Mouse (Mus musculus) forebrain, embryonic 16.5 days (tissue): ENCODE results near the gene Gfpt1. TPM values are rescaled to one million over a fixed set of nuclear protein-coding genes. Genes with fewer than 3 reads are reported as not detected.
"Not testable (repeated sequence)": the region's sequence is repeated elsewhere in the genome, so short reads cannot be mapped to it uniquely, and the experiment has no call there.

Source experiments
- ATAC-seq: fragments of 200-750 bp; cut with Nextera tagmentation; 2 replicates; pipeline ENCODE4 v1.8.0; 2017; ENCODE audit warnings: mild to moderate bottlenecking, moderate library complexity
- H3K27ac ChIP-seq: fragments of 300-500 bp; sonication (generic); 2 replicates; pipeline ENCODE4 v1.5.1; 2014; ENCODE audit warnings: low read length, control low read depth
- H3K27me3 ChIP-seq: fragments of 300-500 bp; sonication (generic); replicated peaks from 2 replicates; pipeline ENCODE4 v1.6.1; 2014; ENCODE audit warnings: low read length; ENCODE audit not compliant: control insufficient read depth, insufficient read depth
- H3K36me3 ChIP-seq: fragments of 300-500 bp; sonication (generic); 2 replicates; pipeline ENCODE4 v1.6.1; 2014; ENCODE audit not compliant: control insufficient read depth, insufficient read depth
- H3K4me1 ChIP-seq: fragments of 300-500 bp; sonication (generic); replicated peaks from 2 replicates; pipeline ENCODE4 v1.6.1; 2014; ENCODE audit warnings: low read length; ENCODE audit not compliant: control insufficient read depth, insufficient read depth
- H3K4me2 ChIP-seq: fragments of 300-500 bp; sonication (generic); 2 replicates; pipeline ENCODE4 v1.6.1; 2014; ENCODE audit warnings: mild to moderate bottlenecking, low read length, control low read depth
- H3K4me3 ChIP-seq: fragments of 300-500 bp; sonication (generic); replicated peaks from 2 replicates; pipeline ENCODE4 v1.5.1; 2014; ENCODE audit warnings: mild to moderate bottlenecking, low read length, control low read depth
- H3K9ac ChIP-seq: fragments of 300-500 bp; sonication (generic); replicated peaks from 2 replicates; pipeline ENCODE4 v1.6.1; 2014; ENCODE audit warnings: low read depth, low read length, control low read depth
- H3K9me3 ChIP-seq: fragments of 300-500 bp; sonication (generic); 2 replicates; pipeline ENCODE4 v1.6.1; 2016; ENCODE audit warnings: low read length; ENCODE audit not compliant: control insufficient read depth
- WGBS: fragments of 180-500 bp; shearing (Covaris S2); extraction: QIAGEN DNeasy Blood & Tissue Kit; methylation state at CpG from one replicate; pipeline ENCODE4 v1.1.7; 2014; 5-methylcytosine and 5-hydroxymethylcytosine counted together
- polyA plus RNA-seq: library from polyadenylated mRNA; unstranded; fragments of >200 nt; fragmentation: Nextera tagmentation; extraction: Ambion mirVana; gene quantifications from 2 replicates; pipeline ENCODE4 v1.2.1, GENCODE M21; 2015

Gfpt1 gene
- polyA plus RNA-seq, 1 experiment from 2014 or later: 25.1 TPM

GRCm38 (mm10) chr6:87079457-87079856, 36.8 kb downstream of the Gfpt1 start:
- no peak overlapping the region for H3K4me3 ChIP-seq

GRCm38 (mm10) chr6:87085026-87085425, 42.4 kb downstream of the Gfpt1 start:
- no peaks in the 10 kb centered on the region for H3K4me1 ChIP-seq
- WGBS: 89% methylated on average over 6 of the region's 6 CpGs
- H3K27me3 ChIP-seq: no peaks in the 10 kb centered on the region
- H3K4me3 ChIP-seq: no peak overlapping the region
- H3K36me3 ChIP-seq: peaks cover 33% of the 10 kb centered on the region
- no peak overlapping the region for H3K9ac ChIP-seq
- no peak overlapping the region for H3K27ac ChIP-seq
- no peak overlapping the region for H3K4me2 ChIP-seq
- no peak for ATAC-seq
- no peaks in the 10 kb centered on the region for H3K9me3 ChIP-seq

More at GRCm38 (mm10) chr6:87079457-87079856, 36.8 kb downstream of the Gfpt1 start:
- Histone ChIP-seq H3K36me3 (peaks cover 19% of the 10 kb centered on the region), H3K9me3 (no peaks in the 10 kb centered on the region), H3K27ac (no peak overlapping the region), H3K4me1 (no peaks in the 10 kb centered on the region), H3K4me2 (no peak overlapping the region), H3K9ac (no peak overlapping the region), H3K27me3 (no peaks in the 10 kb centered on the region)
- 73% methylated on average over 4 of the region's 4 CpGs for WGBS
- ATAC-seq: no peak

GRCm38 (mm10) chr6:87088356-87088755, 45.7 kb downstream of the Gfpt1 start:
- no peak for ATAC-seq
- WGBS: 89% methylated on average over 5 of the region's 5 CpGs
- Histone ChIP-seq H3K36me3 (peaks cover 30% of the 10 kb centered on the region), H3K9me3 (no peaks in the 10 kb centered on the region), H3K4me1 (no peaks in the 10 kb centered on the region), H3K9ac (no peak overlapping the region), H3K27me3 (no peaks in the 10 kb centered on the region), H3K4me3 (no peak overlapping the region), H3K4me2 (no peak overlapping the region), H3K27ac (no peak overlapping the region)

GRCm38 (mm10) chr6:87090877-87091276, 48.2 kb downstream of the Gfpt1 start:
- no peaks in the 10 kb centered on the region for H3K9me3 ChIP-seq
- no peak overlapping the region for H3K9ac ChIP-seq
- no peak overlapping the region for H3K27ac ChIP-seq
- H3K36me3 ChIP-seq: peaks cover 16% of the 10 kb centered on the region; the same call in 1 of the 2 replicates
- ATAC-seq: no peak
- 82% methylated on average over 3 of the region's 3 CpGs for WGBS
- no peaks in the 10 kb centered on the region for H3K27me3 ChIP-seq
- no peak overlapping the region for H3K4me2 ChIP-seq
- no peak overlapping the region for H3K4me3 ChIP-seq
- H3K4me1 ChIP-seq: no peaks in the 10 kb centered on the region

- no peak for ATAC-seq
- 88% methylated on average over 5 of the region's 5 CpGs for WGBS
- Histone ChIP-seq H3K4me2 (no peak overlapping the region), H3K9ac (no peak overlapping the region), H3K9me3 (no peaks in the 10 kb centered on the region), H3K27ac (no peak overlapping the region), H3K4me3 (no peak overlapping the region), H3K36me3 (peaks cover 7% of the 10 kb centered on the region; the same call in 1 of the 2 replicates), H3K4me1 (no peaks in the 10 kb centered on the region), H3K27me3 (no peaks in the 10 kb centered on the region)
Observed at GRCm38 (mm10) chr6:87092476-87092875, 49.8 kb downstream of the Gfpt1 start.

GRCm38 (mm10) chr6:87093631-87094030, 51.0 kb downstream of the Gfpt1 start:
- WGBS: 91% methylated on average over 8 of the region's 8 CpGs
- not testable (repeated sequence) for ATAC-seq, H3K27me3 ChIP-seq, H3K27ac ChIP-seq, H3K4me1 ChIP-seq, H3K9me3 ChIP-seq, H3K4me3 ChIP-seq, H3K36me3 ChIP-seq, H3K4me2 ChIP-seq, H3K9ac ChIP-seq

- peaks cover 9% of the 10 kb centered on the region for H3K4me1 ChIP-seq
- ATAC-seq: no peak
- H3K9me3 ChIP-seq: no peaks in the 10 kb centered on the region
- H3K4me2 ChIP-seq: no peak overlapping the region
- H3K27me3 ChIP-seq: no peaks in the 10 kb centered on the region
- H3K9ac ChIP-seq: no peak overlapping the region
- no peak overlapping the region for H3K27ac ChIP-seq
- 15% methylated on average over 3 of the region's 3 CpGs for WGBS
- H3K4me3 ChIP-seq: no peak overlapping the region
- no peaks in the 10 kb centered on the region for H3K36me3 ChIP-seq
Observed at GRCm38 (mm10) chr6:87099261-87099660, 56.6 kb downstream of the Gfpt1 start.

- H3K27me3 ChIP-seq: no peaks in the 10 kb centered on the region
- ATAC-seq: no peak
- H3K4me1 ChIP-seq: peaks cover 9% of the 10 kb centered on the region
- WGBS: 50% methylated on average over 7 of the region's 7 CpGs
- no peaks in the 10 kb centered on the region for H3K9me3 ChIP-seq
- no peak overlapping the region for H3K4me3 ChIP-seq
- no peaks in the 10 kb centered on the region for H3K36me3 ChIP-seq
- H3K27ac ChIP-seq: no peak overlapping the region
- H3K9ac ChIP-seq: no peak overlapping the region
- H3K4me2 ChIP-seq: no peak overlapping the region
Observed at GRCm38 (mm10) chr6:87099671-87100296, 57.1 kb downstream of the Gfpt1 start.

- H3K9ac ChIP-seq: no peak overlapping the region
- 89% methylated on average over 9 of the region's 9 CpGs for WGBS
- no peak overlapping the region for H3K27ac ChIP-seq
- no peaks in the 10 kb centered on the region for H3K9me3 ChIP-seq
- H3K4me3 ChIP-seq: no peak overlapping the region
- H3K36me3 ChIP-seq: no peaks in the 10 kb centered on the region
- H3K4me1 ChIP-seq: peaks cover 9% of the 10 kb centered on the region
- no peak overlapping the region for H3K4me2 ChIP-seq
- no peaks in the 10 kb centered on the region for H3K27me3 ChIP-seq
- no peak for ATAC-seq
Observed at GRCm38 (mm10) chr6:87100297-87101020, 57.8 kb downstream of the Gfpt1 start.
